Mouse (Mus musculus): ENCODE results near the gene 4933406M09Rik. TPM values are rescaled to one million over a fixed set of nuclear protein-coding genes. Genes with fewer than 3 reads are reported as not detected.

Gene 4933406M09Rik
- polyA plus RNA-seq, 1 experiment from 2014 or later: not detected

GRCm38 (mm10) chr1:134381051-134381450 lies 4.7 kb upstream of the 4933406M09Rik start:
- WGBS: 62% methylated on average over 2 of the region's 2 CpGs
- Histone ChIP-seq H3K4me2 (peak overlapping the region; percentile 59; the same call in 1 of the 2 replicates), H3K9ac (no peak overlapping the region), H3K27ac (ENCODE audit: low read depth) (no peak overlapping the region), H3K27me3 (ENCODE audit: insufficient read depth, low read length) (no peaks in the 10 kb centered on the region), H3K36me3 (ENCODE audit: insufficient read depth) (no peaks in the 10 kb centered on the region), H3K4me3 (ENCODE audit: low read depth, low read length) (no peak overlapping the region), H3K4me1 (ENCODE audit: insufficient read depth) (0 out of 2 replicates have a peak, but pooled peaks cover 3% of the 10 kb centered on the region), H3K9me3 (ENCODE audit: low read depth, low read length) (no peaks in the 10 kb centered on the region)
- TF ChIP-seq CTCF (IDR thresholded peaks at IDR 0.05; ENCODE audit: low read depth): no peak
- ATAC-seq (ENCODE audit: insufficient read depth) (no peak), DNase-seq (peak; percentile 2)

GRCm38 (mm10) chr1:134381795-134382625 lies 3.7 kb upstream of the 4933406M09Rik start:
- Histone ChIP-seq H3K27ac (ENCODE audit: low read depth) (no peak overlapping the region), H3K27me3 (ENCODE audit: insufficient read depth, low read length) (no peaks in the 10 kb centered on the region), H3K9me3 (ENCODE audit: low read depth, low read length) (no peaks in the 10 kb centered on the region), H3K36me3 (ENCODE audit: insufficient read depth) (no peaks in the 10 kb centered on the region), H3K4me2 (peak overlapping the region; percentile 59), H3K4me3 (ENCODE audit: low read depth, low read length) (peak overlapping the region; percentile 26), H3K9ac (peak overlapping the region; percentile 27), H3K4me1 (ENCODE audit: insufficient read depth) (0 out of 2 replicates have a peak, but pooled peaks cover 3% of the 10 kb centered on the region)
- no peak for TF ChIP-seq CTCF (IDR thresholded peaks at IDR 0.05; ENCODE audit: low read depth)
- WGBS: 3% methylated on average over 19 of the region's 19 CpGs
- DNase-seq: peak; percentile 62
- no peak; the same call in 1 of the 2 replicates for ATAC-seq (ENCODE audit: insufficient read depth)

- no peak for ATAC-seq (ENCODE audit: insufficient read depth)
- 0 out of 2 replicates have a peak, but pooled peaks cover 3% of the 10 kb centered on the region for H3K4me1 ChIP-seq (ENCODE audit: insufficient read depth)
- no peaks in the 10 kb centered on the region for H3K27me3 ChIP-seq (ENCODE audit: insufficient read depth, low read length)
- no peak overlapping the region for H3K9ac ChIP-seq
- no peak overlapping the region for H3K4me3 ChIP-seq (ENCODE audit: low read depth, low read length)
- no peaks in the 10 kb centered on the region for H3K36me3 ChIP-seq (ENCODE audit: insufficient read depth)
- no peak for TF ChIP-seq CTCF (IDR thresholded peaks at IDR 0.05; ENCODE audit: low read depth)
- no peak overlapping the region for H3K4me2 ChIP-seq
- no peaks in the 10 kb centered on the region for H3K9me3 ChIP-seq (ENCODE audit: low read depth, low read length)
- no peak overlapping the region for H3K27ac ChIP-seq (ENCODE audit: low read depth)
- 84% methylated on average over 4 of the region's 4 CpGs for WGBS
- DNase-seq: no peak
Measured at GRCm38 (mm10) chr1:134384581-134384980, 1.2 kb upstream of the 4933406M09Rik start.

GRCm38 (mm10) chr1:134385176-134385575 lies 564 bp upstream of the 4933406M09Rik start:
- Histone ChIP-seq H3K36me3 (ENCODE audit: insufficient read depth) (no peaks in the 10 kb centered on the region), H3K4me1 (ENCODE audit: insufficient read depth) (0 out of 2 replicates have a peak, but pooled peaks cover 3% of the 10 kb centered on the region), H3K9me3 (ENCODE audit: low read depth, low read length) (no peaks in the 10 kb centered on the region), H3K27ac (ENCODE audit: low read depth) (no peak overlapping the region), H3K27me3 (ENCODE audit: insufficient read depth, low read length) (no peaks in the 10 kb centered on the region), H3K4me3 (ENCODE audit: low read depth, low read length) (no peak overlapping the region), H3K4me2 (no peak overlapping the region), H3K9ac (no peak overlapping the region)
- no peak for ATAC-seq (ENCODE audit: insufficient read depth)
- no peak for TF ChIP-seq CTCF (IDR thresholded peaks at IDR 0.05; ENCODE audit: low read depth)
- no peak for DNase-seq

- WGBS: 38% methylated on average over 5 of the region's 5 CpGs
- peak; percentile 4 for DNase-seq
- H3K27ac ChIP-seq (ENCODE audit: low read depth): no peak overlapping the region
- H3K4me3 ChIP-seq (ENCODE audit: low read depth, low read length): no peak overlapping the region
- no peaks in the 10 kb centered on the region for H3K9me3 ChIP-seq (ENCODE audit: low read depth, low read length)
- no peak overlapping the region for H3K9ac ChIP-seq
- no peak for ATAC-seq (ENCODE audit: insufficient read depth)
- no peaks in the 10 kb centered on the region for H3K27me3 ChIP-seq (ENCODE audit: insufficient read depth, low read length)
- no peak overlapping the region for H3K4me2 ChIP-seq
- no peak for TF ChIP-seq CTCF (IDR thresholded peaks at IDR 0.05; ENCODE audit: low read depth)
- H3K4me1 ChIP-seq (ENCODE audit: insufficient read depth): no peaks in the 10 kb centered on the region
- no peaks in the 10 kb centered on the region for H3K36me3 ChIP-seq (ENCODE audit: insufficient read depth)
Measured at GRCm38 (mm10) chr1:134393827-134394226, 8.1 kb downstream of the 4933406M09Rik start.

- no peak overlapping the region for H3K9ac ChIP-seq
- TF ChIP-seq CTCF (IDR thresholded peaks at IDR 0.05; ENCODE audit: low read depth): no peak
- H3K4me1 ChIP-seq (ENCODE audit: insufficient read depth): no peaks in the 10 kb centered on the region
- H3K36me3 ChIP-seq (ENCODE audit: insufficient read depth): no peaks in the 10 kb centered on the region
- DNase-seq: no peak
- H3K27ac ChIP-seq (ENCODE audit: low read depth): no peak overlapping the region
- ATAC-seq (ENCODE audit: insufficient read depth): no peak
- no peak overlapping the region for H3K4me2 ChIP-seq
- 84% methylated on average over 12 of the region's 12 CpGs for WGBS
- H3K4me3 ChIP-seq (ENCODE audit: low read depth, low read length): no peak overlapping the region
- no peaks in the 10 kb centered on the region for H3K9me3 ChIP-seq (ENCODE audit: low read depth, low read length)
- no peaks in the 10 kb centered on the region for H3K27me3 ChIP-seq (ENCODE audit: insufficient read depth, low read length)
Measured at GRCm38 (mm10) chr1:134398210-134398609, 12.5 kb downstream of the 4933406M09Rik start.

GRCm38 (mm10) chr1:134399735-134400134 lies 14.0 kb downstream of the 4933406M09Rik start:
- Histone ChIP-seq H3K36me3 (ENCODE audit: insufficient read depth) (no peaks in the 10 kb centered on the region), H3K27ac (ENCODE audit: low read depth) (no peak overlapping the region), H3K4me2 (no peak overlapping the region), H3K27me3 (ENCODE audit: insufficient read depth, low read length) (no peaks in the 10 kb centered on the region), H3K4me1 (ENCODE audit: insufficient read depth) (no peaks in the 10 kb centered on the region), H3K9me3 (ENCODE audit: low read depth, low read length) (no peaks in the 10 kb centered on the region), H3K4me3 (ENCODE audit: low read depth, low read length) (no peak overlapping the region), H3K9ac (no peak overlapping the region)
- DNase-seq: no peak
- no peak for TF ChIP-seq CTCF (IDR thresholded peaks at IDR 0.05; ENCODE audit: low read depth)
- no peak for ATAC-seq (ENCODE audit: insufficient read depth)
- 57% methylated on average over 5 of the region's 5 CpGs for WGBS
